Mouse (Mus musculus): ENCODE measurements around the gene Hjurp.

- TF ChIP-seq CTCF (IDR thresholded peaks at IDR 0.05; ENCODE audit: low read depth) (no peak), EP300 (IDR thresholded peaks at IDR 0.05; ENCODE audit: low read depth) (no peak)
Measured at GRCm38 (mm10) chr1:88261706-88262105, 15.7 kb downstream of the Hjurp start.
